Mouse (Mus musculus) adrenal gland, adult 10 weeks (tissue): ENCODE data around the gene Arnt. TPM values are rescaled to one million over a fixed set of nuclear protein-coding genes. Genes with fewer than 3 reads are reported as not detected.

Experiments used
- polyA plus RNA-seq: library from polyadenylated mRNA; stranded (reverse); fragments of 350-450 nt; fragmentation: Illumina TruSeq; extraction: RNeasy Lipid Tissue Mini Kit (QIAGEN cat#74804); gene quantifications from one replicate; pipeline ENCODE4 v1.2.3, GENCODE M21; 2014; ENCODE audit warnings: low read depth, low replicate concordance

The Arnt gene
- 62.5 TPM for polyA plus RNA-seq

GRCm38 (mm10) chr3:95434136-95434982, at the start of gene Arnt:
Arnt (plus strand) TSS chr3:95434388.

GRCm38 (mm10) chr3:95402741-95403140, 31.4 kb upstream of the Arnt start, which contains the start of gene 4930558C23Rik:
4930558C23Rik (minus strand) TSS chr3:95402841.

GRCm38 (mm10) chr3:95499024-95499423, 64.8 kb downstream of the Arnt start, which contains the start of gene Ctsk:
Ctsk (plus strand) TSS chr3:95499256.

GRCm38 (mm10) chr3:95526622-95527211, 92.5 kb downstream of the Arnt start, which contains the start of gene Ctss:
Ctss (plus strand) TSS chr3:95526786.

Other genes starting within 250 kb of the Arnt start
- 28.5 TPM for gene Gabpb2, start 216.5 kb upstream of the Arnt start, polyA plus RNA-seq
- 32.4 TPM for gene Cdc42se1, start 205.7 kb upstream of the Arnt start, polyA plus RNA-seq
- gene Mllt11, start 202.2 kb upstream of the Arnt start, polyA plus RNA-seq, result 29.9 TPM
- not detected for gene Gm128, start 192.8 kb upstream of the Arnt start, polyA plus RNA-seq
- not detected for gene Bnipl, start 183.2 kb upstream of the Arnt start, polyA plus RNA-seq
- gene Mindy1, start 153.0 kb upstream of the Arnt start, polyA plus RNA-seq, result 221 TPM
- gene Prune1, start 152.3 kb upstream of the Arnt start, polyA plus RNA-seq, result 13.7 TPM
- 1.2 TPM for gene Anxa9, start 127.2 kb upstream of the Arnt start, polyA plus RNA-seq
- 221 TPM for gene Cers2, start 119.6 kb upstream of the Arnt start, polyA plus RNA-seq
- gene Setdb1, start 77.2 kb upstream of the Arnt start, polyA plus RNA-seq, result 15.8 TPM
- gene 4930558C23Rik, start 31.5 kb upstream of the Arnt start, polyA plus RNA-seq, result not detected
- gene Ctsk, start 64.9 kb downstream of the Arnt start, polyA plus RNA-seq, result 2.9 TPM
- gene Ctss, start 92.4 kb downstream of the Arnt start, polyA plus RNA-seq, result 147 TPM
- gene Hormad1, start 125.3 kb downstream of the Arnt start, polyA plus RNA-seq, result not detected
- 126 TPM for gene Golph3l, start 154.5 kb downstream of the Arnt start, polyA plus RNA-seq
- 70.2 TPM for gene Ensa, start 190.6 kb downstream of the Arnt start, polyA plus RNA-seq
- 456 TPM for gene Mcl1, start 224.4 kb downstream of the Arnt start, polyA plus RNA-seq